Mouse (Mus musculus) cerebellum, adult 2 months (tissue): ENCODE data around the gene Fezf1. TPM values are rescaled to one million over a fixed set of nuclear protein-coding genes. Genes with fewer than 3 reads are reported as not detected.

Experiments used
- DNase-seq, 2 experiments: peaks; one replicate each; pipeline ENCODE4 v3.0.0; 2021
- H3K27ac ChIP-seq: fragments of 200-500 bp; 2 replicates; pipeline ENCODE4 v1.5.1; 2012; ENCODE audit warnings: low read length, control low read depth, inconsistent platforms; ENCODE audit not compliant: insufficient read depth
- H3K27me3 ChIP-seq: fragments of 200-500 bp; 2 replicates; pipeline ENCODE4 v1.6.1; 2012; ENCODE audit warnings: inconsistent platforms, mild to moderate bottlenecking, low read length, moderate library complexity; ENCODE audit not compliant: control insufficient read depth, insufficient read depth
- H3K4me1 ChIP-seq: fragments of 200-500 bp; 2 replicates; pipeline ENCODE4 v1.6.1; 2011; ENCODE audit warnings: low read length; ENCODE audit not compliant: control insufficient read depth, insufficient read depth
- H3K4me3 ChIP-seq: fragments of 200-500 bp; replicated peaks from 2 replicates; pipeline ENCODE3; 2011; ENCODE audit warnings: mild to moderate bottlenecking, low read depth, low read length, control low read depth; ENCODE audit not compliant: insufficient read depth
- CTCF ChIP-seq: fragments of 200-500 bp; IDR thresholded peaks from 2 replicates; pipeline ENCODE4 v1.5.1; 2011; ENCODE audit warnings: low read depth, mild to moderate bottlenecking, control low read depth, low read length, moderate library complexity, borderline replicate concordance; ENCODE audit not compliant: insufficient read depth
- POLR2A ChIP-seq: fragments of 200-500 bp; IDR thresholded peaks from 2 replicates; pipeline ENCODE4 v1.6.1; 2011; ENCODE audit warnings: low read length, control low read depth, borderline replicate concordance; ENCODE audit not compliant: insufficient read depth
- WGBS: fragments of 180-500 bp; shearing (Covaris S2); methylation state at CpG from one replicate; pipeline ENCODE4 v1.1.7; 2018; 5-methylcytosine and 5-hydroxymethylcytosine counted together
- polyA plus RNA-seq: library from polyadenylated mRNA; depleted of rRNA; stranded (reverse); fragments of >200 nt; gene quantifications from 2 replicates; pipeline ENCODE4 v1.2.3, GENCODE M21; 2012

The Fezf1 gene
- polyA plus RNA-seq, 1 experiment, result not detected

- 25% methylated on average over 9 of the region's 9 CpGs for WGBS
- no peak for DNase-seq
- no peak overlapping the region for H3K27ac ChIP-seq
- TF ChIP-seq POLR2A (no peak), CTCF (no peak)
- H3K4me3 ChIP-seq, result no peak overlapping the region
- H3K27me3 ChIP-seq, result peaks cover 2% of the 10 kb centered on the region; the same call in 1 of the 2 replicates
- H3K4me1 ChIP-seq, result no peaks in the 10 kb centered on the region
These were observed 12.5 kb upstream of the Fezf1 start for GRCm38 (mm10) chr6:23260738-23261050.

GRCm38 (mm10) chr6:23260016-23260737 lies 12.0 kb upstream of the Fezf1 start:
- peaks cover 2% of the 10 kb centered on the region; the same call in 1 of the 2 replicates for H3K27me3 ChIP-seq
- no peaks in the 10 kb centered on the region for H3K4me1 ChIP-seq
- no peak for DNase-seq
- no peak for TF ChIP-seq POLR2A
- TF ChIP-seq CTCF, result no peak
- no peak overlapping the region for H3K4me3 ChIP-seq
- no peak overlapping the region for H3K27ac ChIP-seq
- 4% methylated on average over 36 of the region's 36 CpGs for WGBS

- H3K27me3 ChIP-seq, result peaks cover 10% of the 10 kb centered on the region
- H3K4me1 ChIP-seq, result no peaks in the 10 kb centered on the region
- H3K4me3 ChIP-seq, result no peak overlapping the region
- H3K27ac ChIP-seq, result no peak overlapping the region
- WGBS, result 36% methylated on average over 3 of the region's 3 CpGs
- TF ChIP-seq CTCF (no peak), POLR2A (no peak)
- no peak for DNase-seq
These were observed 9.8 kb upstream of the Fezf1 start for GRCm38 (mm10) chr6:23257981-23258380.

GRCm38 (mm10) chr6:23255161-23255560 lies 7.0 kb upstream of the Fezf1 start:
- TF ChIP-seq CTCF (no peak), POLR2A (no peak)
- Histone ChIP-seq H3K4me1 (no peaks in the 10 kb centered on the region), H3K27ac (no peak overlapping the region), H3K4me3 (no peak overlapping the region), H3K27me3 (peaks cover 18% of the 10 kb centered on the region)
- no peak for DNase-seq
- WGBS, result 6% methylated on average over 8 of the region's 8 CpGs

GRCm38 (mm10) chr6:23254644-23255043 lies 6.5 kb upstream of the Fezf1 start:
- Histone ChIP-seq H3K27me3 (peaks cover 20% of the 10 kb centered on the region), H3K4me1 (no peaks in the 10 kb centered on the region), H3K27ac (no peak overlapping the region), H3K4me3 (no peak overlapping the region)
- DNase-seq, result no peak
- 7% methylated on average over 11 of the region's 11 CpGs for WGBS
- TF ChIP-seq CTCF (no peak), POLR2A (no peak)

GRCm38 (mm10) chr6:23253353-23254311 lies 5.5 kb upstream of the Fezf1 start:
- no peak overlapping the region for H3K4me3 ChIP-seq
- peak in 1 of 2 experiments; percentile 33 for DNase-seq
- no peak overlapping the region for H3K27ac ChIP-seq

GRCm38 (mm10) chr6:23252196-23253135 lies 4.3 kb upstream of the Fezf1 start:
- Histone ChIP-seq H3K27ac (no peak overlapping the region), H3K27me3 (peaks cover 23% of the 10 kb centered on the region)

More at GRCm38 (mm10) chr6:23253353-23254311, 5.5 kb upstream of the Fezf1 start:
- Histone ChIP-seq H3K27me3 (peaks cover 21% of the 10 kb centered on the region), H3K4me1 (no peaks in the 10 kb centered on the region)
- TF ChIP-seq POLR2A (no peak), CTCF (no peak)
- WGBS, result 2% methylated on average over 43 of the region's 43 CpGs

More at GRCm38 (mm10) chr6:23252196-23253135, 4.3 kb upstream of the Fezf1 start:
- no peak for TF ChIP-seq CTCF
- no peak for TF ChIP-seq POLR2A
- Histone ChIP-seq H3K4me3 (no peak overlapping the region), H3K4me1 (no peaks in the 10 kb centered on the region)
- 4% methylated on average over 20 of the region's 20 CpGs for WGBS
- DNase-seq, result peak in 1 of 2 experiments; percentile 43
